Mouse (Mus musculus): ENCODE results near the gene Rap1gds1. TPM values are rescaled to one million over a fixed set of nuclear protein-coding genes. Genes with fewer than 3 reads are reported as not detected.

Rap1gds1 gene
- polyA plus RNA-seq, 1 experiment from 2014 or later, result 61.0 TPM

DNA sequence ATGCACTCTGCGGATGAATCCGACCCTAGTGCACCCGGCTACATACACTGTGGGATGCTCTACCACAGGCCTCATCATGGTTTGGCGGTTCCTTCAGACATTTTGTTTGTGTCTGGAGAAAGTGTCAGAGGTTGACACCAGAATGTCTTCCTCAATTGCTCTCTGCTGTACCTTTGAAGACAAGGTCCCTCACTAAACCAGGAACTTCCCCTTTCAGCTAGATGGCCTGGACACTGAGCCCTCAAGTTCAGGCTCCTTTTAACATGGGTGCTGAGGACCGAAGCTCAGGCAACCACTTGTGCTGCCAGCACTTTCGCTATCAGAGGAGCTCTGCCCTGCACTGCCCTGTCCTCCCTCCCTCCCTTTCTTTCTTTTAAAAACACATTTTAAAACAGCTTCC, 92.8 kb downstream of the Rap1gds1 start:
- H3K4me1 ChIP-seq, result no peaks in the 10 kb centered on the region
- 94% methylated on average over 6 of the region's 6 CpGs for WGBS

DNA sequence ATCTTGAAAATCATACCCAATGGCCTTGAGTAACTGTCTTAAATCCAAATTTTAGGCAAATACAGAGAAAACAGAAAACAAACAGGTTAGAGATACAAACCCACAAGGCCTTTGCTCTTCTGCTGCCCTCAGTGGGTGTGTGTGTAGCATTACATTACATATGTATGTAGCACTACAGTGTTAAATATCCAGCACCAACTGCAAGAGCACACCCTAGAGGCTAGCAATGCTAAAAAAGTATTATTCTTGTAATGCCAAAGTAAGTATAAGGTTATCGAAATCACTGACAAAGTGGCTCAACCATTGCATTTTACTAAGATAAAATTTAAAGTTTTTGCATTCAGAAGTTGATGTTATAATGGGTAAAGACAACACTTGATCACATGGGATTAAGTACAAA, 97.6 kb downstream of the Rap1gds1 start:
- H3K36me3 ChIP-seq (replicated peaks), result peaks cover 38% of the 10 kb centered on the region
- H3K4me3 ChIP-seq, result no peak overlapping the region
- no peak for DNase-seq (ENCODE audit: low spot score)
- no peaks in the 10 kb centered on the region for H3K27me3 ChIP-seq (replicated peaks; ENCODE audit: low read depth, poor library complexity, severe bottlenecking)
- H3K4me1 ChIP-seq, result no peaks in the 10 kb centered on the region
- H3K27ac ChIP-seq (replicated peaks), result no peak overlapping the region
- 100% methylated on average over 1 of the region's 1 CpGs for WGBS
- 0 out of 2 replicates have a peak, but pooled peaks cover 2% of the 10 kb centered on the region for H3K9me3 ChIP-seq

More for the DNA sequence above, 92.8 kb downstream of the Rap1gds1 start:
- H3K27ac ChIP-seq (replicated peaks), result no peak overlapping the region
- no peak for DNase-seq (ENCODE audit: low spot score)
- no peaks in the 10 kb centered on the region; the same call in 1 of the 2 replicates for H3K9me3 ChIP-seq
- H3K4me3 ChIP-seq, result no peak overlapping the region
- peaks cover 13% of the 10 kb centered on the region for H3K36me3 ChIP-seq (replicated peaks)
- H3K27me3 ChIP-seq (replicated peaks; ENCODE audit: low read depth, poor library complexity, severe bottlenecking), result no peaks in the 10 kb centered on the region

DNA sequence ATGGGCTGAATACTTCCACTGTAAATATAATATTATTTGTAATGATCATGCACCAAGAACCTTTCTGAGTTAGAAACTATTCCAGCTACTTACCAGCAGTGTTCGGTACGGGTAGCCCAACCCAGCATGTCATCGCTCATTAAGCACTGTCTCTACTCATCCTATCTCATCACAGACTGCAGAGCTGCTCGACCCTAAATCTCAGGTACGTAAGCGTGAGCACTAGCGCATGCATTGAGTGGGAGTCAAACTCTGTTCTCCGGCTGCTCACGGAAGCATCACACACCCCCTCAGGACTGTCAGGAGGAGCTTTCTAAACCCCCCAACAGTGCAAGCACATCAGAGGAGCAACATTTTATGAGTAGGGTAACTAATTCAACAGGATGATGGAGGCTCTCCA, 107.4 kb downstream of the Rap1gds1 start:
- Histone ChIP-seq H3K27ac (replicated peaks) (no peak overlapping the region), H3K27me3 (replicated peaks; ENCODE audit: low read depth, poor library complexity, severe bottlenecking) (no peaks in the 10 kb centered on the region), H3K9me3 (no peaks in the 10 kb centered on the region), H3K4me1 (no peaks in the 10 kb centered on the region), H3K36me3 (replicated peaks) (peaks cover 8% of the 10 kb centered on the region), H3K4me3 (no peak overlapping the region)
- DNase-seq (ENCODE audit: low spot score), result no peak
- 94% methylated on average over 9 of the region's 9 CpGs for WGBS

DNA sequence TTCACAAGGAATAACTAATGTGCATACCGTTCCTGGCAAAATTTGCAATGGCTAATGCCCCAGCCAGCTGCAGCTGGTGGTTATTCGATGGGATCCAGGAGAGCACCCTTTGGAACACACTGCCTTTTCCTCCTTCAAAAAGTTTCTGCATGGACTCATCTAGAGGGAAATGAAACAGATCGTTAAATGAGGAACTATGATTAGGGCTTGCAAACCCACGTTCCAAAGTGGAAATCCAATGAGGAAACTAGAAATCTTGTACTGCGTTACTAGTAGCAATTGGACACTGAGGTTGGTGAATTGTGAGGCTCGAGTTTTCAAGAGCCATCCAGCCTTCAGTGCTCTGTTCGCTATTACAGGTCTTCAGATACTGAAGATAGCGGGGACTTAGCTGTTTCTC, 116.5 kb downstream of the Rap1gds1 start:
- H3K4me1 ChIP-seq, result no peaks in the 10 kb centered on the region
- DNase-seq (ENCODE audit: low spot score), result no peak
- no peak overlapping the region for H3K27ac ChIP-seq (replicated peaks)
- no peak overlapping the region for H3K4me3 ChIP-seq
- no peaks in the 10 kb centered on the region for H3K9me3 ChIP-seq
- H3K27me3 ChIP-seq (replicated peaks; ENCODE audit: low read depth, poor library complexity, severe bottlenecking), result no peaks in the 10 kb centered on the region
- WGBS, result 93% methylated on average over 8 of the region's 8 CpGs
- H3K36me3 ChIP-seq (replicated peaks), result peaks cover 60% of the 10 kb centered on the region

DNA sequence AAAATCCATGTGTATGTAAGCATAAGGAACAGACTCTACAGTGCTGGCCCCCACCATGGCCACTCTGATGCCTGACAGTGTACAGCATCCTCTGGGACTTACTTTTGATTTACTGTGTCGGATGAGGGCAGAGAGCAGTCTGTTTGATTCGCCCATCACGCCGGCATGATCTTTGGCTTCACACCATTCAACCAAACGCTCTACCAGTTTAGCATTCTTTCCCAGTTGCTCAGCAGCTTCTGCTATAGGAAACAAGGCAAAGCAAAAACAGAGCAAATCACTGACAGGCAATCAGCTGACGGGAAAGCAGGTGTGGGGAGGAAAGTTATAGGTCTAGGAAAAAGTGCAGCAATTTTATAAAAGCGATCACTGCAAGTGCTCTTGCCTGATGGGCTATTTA, 119.8 kb downstream of the Rap1gds1 start:
- no peak for DNase-seq (ENCODE audit: low spot score)
- H3K36me3 ChIP-seq (replicated peaks), result peaks cover 64% of the 10 kb centered on the region
- 92% methylated on average over 7 of the region's 7 CpGs for WGBS

DNA sequence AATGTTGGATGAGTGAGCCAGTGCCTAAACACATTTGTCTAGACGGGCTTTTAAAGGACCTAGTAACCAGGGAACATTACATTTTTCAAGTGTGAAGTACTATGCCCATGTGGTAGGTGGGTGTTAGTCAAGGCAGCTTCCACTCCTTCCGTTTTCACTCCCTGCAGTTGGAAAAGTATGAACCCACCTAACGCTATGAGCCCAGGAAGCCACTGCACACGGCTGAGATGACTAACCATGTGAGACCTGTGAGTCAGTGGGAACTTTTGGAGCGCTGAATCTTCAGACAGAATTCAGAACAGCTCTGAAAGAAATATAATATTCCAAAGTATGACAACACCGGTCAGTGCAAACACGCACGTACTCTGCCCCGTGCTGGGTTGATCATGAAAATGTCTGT, 125.9 kb downstream of the Rap1gds1 start:
- Histone ChIP-seq H3K27me3 (replicated peaks; ENCODE audit: low read depth, poor library complexity, severe bottlenecking) (no peaks in the 10 kb centered on the region), H3K9me3 (no peaks in the 10 kb centered on the region), H3K27ac (replicated peaks) (no peak overlapping the region), H3K4me3 (no peak overlapping the region), H3K36me3 (replicated peaks) (peaks cover 57% of the 10 kb centered on the region), H3K4me1 (no peaks in the 10 kb centered on the region)
- DNase-seq (ENCODE audit: low spot score), result no peak
- 92% methylated on average over 9 of the region's 9 CpGs for WGBS

More for the DNA sequence above, 119.8 kb downstream of the Rap1gds1 start:
- H3K4me3 ChIP-seq, result no peak overlapping the region
- H3K4me1 ChIP-seq, result no peaks in the 10 kb centered on the region
- H3K27me3 ChIP-seq (replicated peaks; ENCODE audit: low read depth, poor library complexity, severe bottlenecking), result no peaks in the 10 kb centered on the region
- no peaks in the 10 kb centered on the region for H3K9me3 ChIP-seq
- H3K27ac ChIP-seq (replicated peaks), result no peak overlapping the region

DNA sequence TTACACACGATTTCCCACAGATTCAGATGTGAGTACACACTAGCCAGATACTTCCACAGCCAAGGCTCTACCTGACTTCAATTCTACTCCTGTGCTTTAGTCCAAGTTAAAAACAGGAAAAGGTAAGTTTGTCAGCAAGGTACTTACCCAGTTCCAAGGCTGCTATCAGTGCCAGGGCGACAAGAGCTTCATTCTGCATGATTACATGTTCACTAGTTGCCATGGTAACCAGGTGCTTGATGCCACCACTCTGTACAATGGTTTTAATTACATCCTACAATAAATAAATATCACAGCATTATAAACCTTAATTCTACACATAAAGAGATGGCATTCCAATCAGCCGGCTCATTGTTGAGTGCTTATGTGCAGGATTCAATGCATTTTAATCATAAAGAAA, 129.5 kb downstream of the Rap1gds1 start:
- WGBS, result 93% methylated on average over 3 of the region's 3 CpGs
- H3K27ac ChIP-seq (replicated peaks), result no peak overlapping the region
- peaks cover 51% of the 10 kb centered on the region for H3K36me3 ChIP-seq (replicated peaks)

DNA sequence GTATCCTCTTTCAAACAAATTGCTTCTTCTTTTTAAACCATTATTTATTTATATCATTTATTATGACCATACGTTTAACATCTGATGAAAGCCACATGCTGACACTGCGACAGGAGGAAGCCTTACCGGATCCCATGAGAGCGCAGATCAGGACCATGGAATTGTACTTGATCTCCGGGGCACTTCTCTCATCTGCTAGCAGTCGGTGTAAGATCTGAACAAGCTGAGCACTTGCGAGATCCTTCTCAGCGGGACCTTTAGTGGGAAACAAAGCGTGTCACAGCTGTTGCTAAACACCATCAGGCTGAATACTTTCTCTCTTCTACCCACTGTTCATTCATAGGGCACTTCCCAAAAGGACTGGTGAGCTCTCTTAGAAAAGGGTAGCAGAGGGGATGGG, 133.4 kb downstream of the Rap1gds1 start:
- Histone ChIP-seq H3K9me3 (no peaks in the 10 kb centered on the region), H3K4me1 (peaks cover 6% of the 10 kb centered on the region), H3K27me3 (replicated peaks; ENCODE audit: low read depth, poor library complexity, severe bottlenecking) (no peaks in the 10 kb centered on the region), H3K27ac (replicated peaks) (no peak overlapping the region), H3K4me3 (no peak overlapping the region), H3K36me3 (replicated peaks) (peaks cover 68% of the 10 kb centered on the region)
- WGBS, result 48% methylated on average over 9 of the region's 9 CpGs
- no peak for DNase-seq (ENCODE audit: low spot score)

More for the DNA sequence above, 129.5 kb downstream of the Rap1gds1 start:
- H3K9me3 ChIP-seq, result no peaks in the 10 kb centered on the region
- H3K27me3 ChIP-seq (replicated peaks; ENCODE audit: low read depth, poor library complexity, severe bottlenecking), result no peaks in the 10 kb centered on the region
- DNase-seq (ENCODE audit: low spot score), result no peak
- H3K4me1 ChIP-seq, result peaks cover 6% of the 10 kb centered on the region
- H3K4me3 ChIP-seq, result no peak overlapping the region

DNA sequence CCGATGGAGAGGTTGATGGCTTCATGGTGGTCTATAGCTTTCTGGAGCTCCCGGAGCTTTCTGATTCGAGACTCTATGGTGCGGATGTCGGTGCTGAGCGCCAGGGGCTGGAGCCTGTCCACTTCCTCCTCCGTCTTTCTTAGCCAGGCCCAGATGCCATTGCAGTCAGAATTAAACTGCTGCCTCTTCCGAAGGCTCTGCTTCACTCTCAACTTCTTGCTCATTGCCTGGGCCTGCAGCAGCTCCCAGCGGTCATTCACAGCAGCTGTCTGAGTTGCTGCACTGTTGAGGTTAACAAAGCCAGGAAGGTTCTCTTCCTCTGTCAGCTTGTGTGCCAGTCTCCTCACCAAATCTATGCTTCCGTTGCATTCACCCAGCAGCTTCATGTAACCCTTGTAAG, 137.8 kb downstream of the Rap1gds1 start:
- Histone ChIP-seq H3K27me3 (replicated peaks; ENCODE audit: low read depth, poor library complexity, severe bottlenecking) (no peaks in the 10 kb centered on the region), H3K9me3 (no peaks in the 10 kb centered on the region), H3K4me1 (peaks cover 6% of the 10 kb centered on the region), H3K4me3 (no peak overlapping the region), H3K27ac (replicated peaks) (no peak overlapping the region), H3K36me3 (replicated peaks) (peaks cover 49% of the 10 kb centered on the region)
- 96% methylated on average over 10 of the region's 10 CpGs for WGBS
- no peak for DNase-seq (ENCODE audit: low spot score)

DNA sequence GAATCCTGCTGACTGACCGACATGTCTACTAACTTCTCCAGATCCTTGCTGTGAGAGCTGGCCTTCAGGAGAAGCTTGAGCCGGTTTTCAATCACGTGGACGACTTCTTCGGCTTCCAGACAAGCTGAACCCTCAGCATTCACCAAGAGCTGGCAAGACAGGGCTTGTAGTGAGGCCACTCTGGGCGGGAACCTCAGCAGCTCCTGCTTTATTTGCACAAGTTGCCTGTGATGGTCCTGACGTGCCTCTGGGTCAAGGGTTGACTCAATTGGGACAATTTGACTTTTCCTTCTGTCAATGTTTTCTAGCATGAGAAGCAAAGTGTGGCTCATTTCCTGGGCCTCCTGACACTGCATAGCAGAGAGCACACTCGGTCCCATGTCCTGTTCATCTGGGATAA, 138.2 kb downstream of the Rap1gds1 start:
- 90% methylated on average over 8 of the region's 8 CpGs for WGBS
- Histone ChIP-seq H3K27me3 (replicated peaks; ENCODE audit: low read depth, poor library complexity, severe bottlenecking) (no peaks in the 10 kb centered on the region), H3K4me1 (peaks cover 4% of the 10 kb centered on the region), H3K27ac (replicated peaks) (no peak overlapping the region), H3K9me3 (no peaks in the 10 kb centered on the region), H3K4me3 (no peak overlapping the region), H3K36me3 (replicated peaks) (peaks cover 49% of the 10 kb centered on the region)
- no peak for DNase-seq (ENCODE audit: low spot score)

DNA sequence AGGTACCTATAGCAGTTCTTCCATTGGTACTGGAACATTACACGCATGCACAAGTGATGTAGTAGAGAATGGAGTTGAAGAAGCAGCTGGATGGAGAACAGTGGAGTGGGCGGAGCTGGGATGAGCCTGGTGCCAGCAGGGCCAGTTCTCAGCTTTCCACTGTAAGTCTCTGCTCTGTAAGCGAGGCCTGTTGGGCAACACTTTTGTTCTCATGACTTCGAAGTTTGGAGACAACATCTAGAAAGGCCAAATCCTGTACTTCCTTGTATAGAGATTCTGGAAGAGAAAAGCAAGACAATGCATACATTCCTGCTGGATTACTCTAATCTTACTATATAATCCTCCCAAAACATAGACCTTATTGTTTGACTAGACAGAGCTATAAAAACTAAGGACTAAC, 147.6 kb downstream of the Rap1gds1 start:
- WGBS, result 97% methylated on average over 4 of the region's 4 CpGs

DNA sequence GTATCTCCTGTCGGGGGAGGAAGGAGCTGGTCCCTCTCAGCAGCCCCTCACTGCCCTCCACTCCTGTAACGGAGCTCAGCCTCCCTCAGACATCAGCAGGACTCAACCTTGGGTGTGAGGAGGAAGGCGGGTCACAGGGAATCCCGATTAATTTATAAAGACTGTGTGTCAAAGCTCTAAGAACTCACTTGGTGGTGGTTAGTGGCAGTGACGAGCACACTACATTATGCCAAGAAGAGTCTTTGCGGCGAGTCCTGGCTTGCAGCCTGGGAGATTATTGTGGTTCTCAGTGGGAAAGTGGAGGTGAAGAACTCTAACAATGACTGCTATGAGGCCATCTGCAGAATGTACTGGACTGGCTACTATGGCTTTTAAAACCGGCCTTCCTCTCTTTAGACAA, 148.8 kb downstream of the Rap1gds1 start:
- DNase-seq (ENCODE audit: low spot score), result no peak
- Histone ChIP-seq H3K4me3 (no peak overlapping the region), H3K36me3 (replicated peaks) (peaks cover 64% of the 10 kb centered on the region), H3K27me3 (replicated peaks; ENCODE audit: low read depth, poor library complexity, severe bottlenecking) (no peaks in the 10 kb centered on the region), H3K9me3 (no peaks in the 10 kb centered on the region), H3K27ac (replicated peaks) (no peak overlapping the region), H3K4me1 (no peaks in the 10 kb centered on the region)
- WGBS, result 92% methylated on average over 8 of the region's 8 CpGs

More for the DNA sequence above, 147.6 kb downstream of the Rap1gds1 start:
- no peaks in the 10 kb centered on the region for H3K27me3 ChIP-seq (replicated peaks; ENCODE audit: low read depth, poor library complexity, severe bottlenecking)
- no peak for DNase-seq (ENCODE audit: low spot score)
- no peak overlapping the region for H3K4me3 ChIP-seq
- H3K4me1 ChIP-seq, result no peaks in the 10 kb centered on the region
- H3K9me3 ChIP-seq, result no peaks in the 10 kb centered on the region
- peaks cover 65% of the 10 kb centered on the region for H3K36me3 ChIP-seq (replicated peaks)
- H3K27ac ChIP-seq (replicated peaks), result no peak overlapping the region

DNA sequence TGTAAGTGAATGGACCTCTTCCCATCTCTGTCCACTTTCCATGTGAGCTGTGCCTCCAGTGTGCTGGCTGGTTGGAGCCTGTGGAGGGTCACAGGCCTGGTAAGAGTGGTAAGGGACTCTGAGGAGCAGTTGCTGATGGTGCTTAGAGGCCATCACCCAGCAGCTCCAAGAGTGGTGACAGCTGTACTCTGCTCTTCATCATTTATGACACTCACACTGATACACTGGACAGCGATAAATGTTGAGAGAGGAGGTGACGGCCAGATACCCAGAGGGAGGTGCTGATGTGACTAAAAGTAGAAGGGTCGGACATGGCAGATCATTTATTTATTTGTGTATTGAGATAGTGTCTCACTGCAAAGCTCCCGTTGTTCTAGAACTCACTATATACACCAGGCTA, 156.8 kb downstream of the Rap1gds1 start:
- no peaks in the 10 kb centered on the region for H3K9me3 ChIP-seq
- DNase-seq (ENCODE audit: low spot score), result peak; percentile 6
- H3K4me1 ChIP-seq, result peaks cover 6% of the 10 kb centered on the region; the same call in 1 of the 2 replicates
- H3K27ac ChIP-seq (replicated peaks), result no peak overlapping the region
- H3K4me3 ChIP-seq, result no peak overlapping the region
- H3K36me3 ChIP-seq (replicated peaks), result peaks cover 4% of the 10 kb centered on the region; the same call in 1 of the 2 replicates
- no peaks in the 10 kb centered on the region for H3K27me3 ChIP-seq (replicated peaks; ENCODE audit: low read depth, poor library complexity, severe bottlenecking)
- 90% methylated on average over 4 of the region's 4 CpGs for WGBS

DNA sequence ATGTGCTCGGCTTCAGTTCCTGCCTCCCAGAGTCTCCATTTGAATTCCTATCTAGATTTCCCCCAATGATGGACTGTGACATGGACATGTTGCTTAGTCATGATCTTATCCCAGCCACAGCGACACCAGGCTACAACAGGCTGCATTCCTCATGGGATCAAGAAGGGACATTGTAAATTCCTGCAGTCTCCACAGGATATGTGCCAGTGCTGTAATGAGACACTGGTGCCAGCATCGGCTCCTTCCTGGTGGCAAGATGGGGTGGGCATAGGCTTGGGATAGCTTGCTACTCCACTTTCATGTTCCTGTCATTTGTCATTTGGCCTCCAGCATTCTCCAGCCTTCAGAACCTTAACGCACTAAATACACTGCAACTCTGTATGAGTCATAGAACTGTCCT, 158.0 kb downstream of the Rap1gds1 start:
- DNase-seq (ENCODE audit: low spot score), result peak; percentile 6
- H3K27me3 ChIP-seq (replicated peaks; ENCODE audit: low read depth, poor library complexity, severe bottlenecking), result no peaks in the 10 kb centered on the region
- WGBS, result 87% methylated on average over 4 of the region's 4 CpGs

More for the DNA sequence above, 158.0 kb downstream of the Rap1gds1 start:
- Histone ChIP-seq H3K4me1 (peaks cover 6% of the 10 kb centered on the region; the same call in 1 of the 2 replicates), H3K9me3 (no peaks in the 10 kb centered on the region), H3K27ac (replicated peaks) (no peak overlapping the region), H3K4me3 (no peak overlapping the region), H3K36me3 (replicated peaks) (peaks cover 4% of the 10 kb centered on the region; the same call in 1 of the 2 replicates)
